Mouse (Mus musculus) heart, embryonic 11.5 days (tissue): ENCODE data around the gene Sh3gl2. TPM values are rescaled to one million over a fixed set of nuclear protein-coding genes. Genes with fewer than 3 reads are reported as not detected.

Experiments
- ATAC-seq: fragments of 200-750 bp; cut with Nextera tagmentation; replicated peaks from 2 replicates; pipeline ENCODE4 v1.8.0; 2017; ENCODE audit warnings: moderate library complexity; ENCODE audit not compliant: insufficient number of reproducible peaks, low FRiP score, low TSS enrichment
- H3K27ac ChIP-seq: fragments of 300-500 bp; sonication (generic); 2 replicates; pipeline ENCODE4 v1.5.1; 2014; ENCODE audit warnings: mild to moderate bottlenecking, low read depth, low read length
- H3K27me3 ChIP-seq: fragments of 300-500 bp; sonication (generic); 2 replicates; pipeline ENCODE4 v1.6.1; 2014; ENCODE audit warnings: mild to moderate bottlenecking, low read length, mixed read lengths; ENCODE audit not compliant: control insufficient read depth, insufficient read depth
- H3K36me3 ChIP-seq: fragments of 300-500 bp; sonication (generic); 2 replicates; pipeline ENCODE4 v1.6.1; 2014; ENCODE audit warnings: mild to moderate bottlenecking, low read length, moderate library complexity, mixed read lengths; ENCODE audit not compliant: control insufficient read depth, insufficient read depth
- H3K4me1 ChIP-seq: fragments of 300-500 bp; sonication (generic); 2 replicates; pipeline ENCODE4 v1.6.1; 2014; ENCODE audit warnings: low read length; ENCODE audit not compliant: control insufficient read depth, insufficient read depth
- H3K4me2 ChIP-seq: fragments of 300-500 bp; sonication (generic); 2 replicates; pipeline ENCODE4 v1.6.1; 2014; ENCODE audit warnings: mild to moderate bottlenecking, moderate library complexity
- H3K4me3 ChIP-seq: fragments of 300-500 bp; sonication (generic); 2 replicates; pipeline ENCODE4 v1.5.1; 2014; ENCODE audit warnings: low read depth, low read length
- H3K9ac ChIP-seq: fragments of 300-500 bp; sonication (generic); 2 replicates; pipeline ENCODE4 v1.6.1; 2014; ENCODE audit warnings: mild to moderate bottlenecking, low read depth, low read length, moderate library complexity
- H3K9me3 ChIP-seq: fragments of 300-500 bp; sonication (generic); replicated peaks from 2 replicates; pipeline ENCODE4 v1.6.1; 2016; ENCODE audit warnings: low read length; ENCODE audit not compliant: control insufficient read depth
- WGBS: fragments of 180-500 bp; shearing (Covaris S2); extraction: QIAGEN DNeasy Blood & Tissue Kit; methylation state at CpG from one replicate; pipeline ENCODE4 v1.1.7; 2014; ENCODE audit not compliant: insufficient replicate concordance; 5-methylcytosine and 5-hydroxymethylcytosine counted together
- polyA plus RNA-seq: library from polyadenylated mRNA; unstranded; fragments of >200 nt; fragmentation: Nextera tagmentation; extraction: Ambion mirVana; gene quantifications from 2 replicates; pipeline ENCODE4 v1.2.1, GENCODE M21; 2014

Gene Sh3gl2
- polyA plus RNA-seq, 1 experiment from 2014 or later, result 0.76 TPM

- Histone ChIP-seq H3K4me3 (no peak overlapping the region), H3K27ac (no peak overlapping the region), H3K9me3 (no peaks in the 10 kb centered on the region), H3K9ac (no peak overlapping the region), H3K36me3 (no peaks in the 10 kb centered on the region), H3K4me2 (no peak overlapping the region), H3K27me3 (no peaks in the 10 kb centered on the region), H3K4me1 (no peaks in the 10 kb centered on the region)
- no peak for ATAC-seq
- WGBS, result 78% methylated on average over 4 of the region's 4 CpGs
Observed at GRCm38 (mm10) chr4:85217003-85217402, 12.1 kb downstream of the Sh3gl2 start.

- WGBS, result 66% methylated on average over 5 of the region's 5 CpGs
- no peak overlapping the region for H3K4me2 ChIP-seq
- no peak overlapping the region for H3K4me3 ChIP-seq
- H3K27ac ChIP-seq, result no peak overlapping the region
- no peaks in the 10 kb centered on the region for H3K36me3 ChIP-seq
- no peak for ATAC-seq
- H3K4me1 ChIP-seq, result no peaks in the 10 kb centered on the region
- H3K9me3 ChIP-seq, result no peaks in the 10 kb centered on the region
- no peak overlapping the region for H3K9ac ChIP-seq
- no peaks in the 10 kb centered on the region for H3K27me3 ChIP-seq
Observed at GRCm38 (mm10) chr4:85222716-85223115, 17.8 kb downstream of the Sh3gl2 start.

- WGBS, result 67% methylated on average over 5 of the region's 5 CpGs
- Histone ChIP-seq H3K4me2 (no peak overlapping the region), H3K4me1 (no peaks in the 10 kb centered on the region), H3K4me3 (no peak overlapping the region), H3K27ac (no peak overlapping the region), H3K36me3 (no peaks in the 10 kb centered on the region), H3K9me3 (no peaks in the 10 kb centered on the region), H3K9ac (no peak overlapping the region), H3K27me3 (no peaks in the 10 kb centered on the region)
- ATAC-seq, result no peak
Observed at GRCm38 (mm10) chr4:85226731-85227130, 21.8 kb downstream of the Sh3gl2 start.

- Histone ChIP-seq H3K4me3 (no peak overlapping the region), H3K9me3 (no peaks in the 10 kb centered on the region), H3K9ac (no peak overlapping the region), H3K36me3 (no peaks in the 10 kb centered on the region), H3K27me3 (no peaks in the 10 kb centered on the region), H3K4me2 (no peak overlapping the region), H3K4me1 (no peaks in the 10 kb centered on the region), H3K27ac (no peak overlapping the region)
- no peak for ATAC-seq
- WGBS, result 72% methylated on average over 9 of the region's 9 CpGs
Observed at GRCm38 (mm10) chr4:85227664-85228588, 23.0 kb downstream of the Sh3gl2 start.

GRCm38 (mm10) chr4:85228589-85228948 lies 23.6 kb downstream of the Sh3gl2 start:
- no peaks in the 10 kb centered on the region for H3K27me3 ChIP-seq
- H3K9ac ChIP-seq, result no peak overlapping the region
- H3K27ac ChIP-seq, result no peak overlapping the region
- no peaks in the 10 kb centered on the region for H3K36me3 ChIP-seq
- WGBS, result 89% methylated on average over 5 of the region's 5 CpGs
- H3K4me3 ChIP-seq, result no peak overlapping the region
- H3K4me1 ChIP-seq, result no peaks in the 10 kb centered on the region
- no peak overlapping the region for H3K4me2 ChIP-seq
- H3K9me3 ChIP-seq, result no peaks in the 10 kb centered on the region
- ATAC-seq, result no peak

- 64% methylated on average over 14 of the region's 14 CpGs for WGBS
- Histone ChIP-seq H3K36me3 (no peaks in the 10 kb centered on the region), H3K4me3 (no peak overlapping the region), H3K27me3 (no peaks in the 10 kb centered on the region), H3K4me1 (no peaks in the 10 kb centered on the region), H3K4me2 (no peak overlapping the region), H3K9ac (no peak overlapping the region), H3K27ac (no peak overlapping the region), H3K9me3 (no peaks in the 10 kb centered on the region)
- ATAC-seq, result no peak
Observed at GRCm38 (mm10) chr4:85232386-85233381, 27.8 kb downstream of the Sh3gl2 start.

- no peak overlapping the region for H3K27ac ChIP-seq
- no peak overlapping the region for H3K4me3 ChIP-seq
- no peak overlapping the region for H3K4me2 ChIP-seq
- no peaks in the 10 kb centered on the region for H3K27me3 ChIP-seq
- no peaks in the 10 kb centered on the region for H3K4me1 ChIP-seq
- WGBS, result 80% methylated on average over 3 of the region's 3 CpGs
- no peak overlapping the region for H3K9ac ChIP-seq
- H3K36me3 ChIP-seq, result no peaks in the 10 kb centered on the region
- ATAC-seq, result no peak
- H3K9me3 ChIP-seq, result no peaks in the 10 kb centered on the region
Observed at GRCm38 (mm10) chr4:85241675-85242074, 36.7 kb downstream of the Sh3gl2 start.

GRCm38 (mm10) chr4:85242562-85242961 lies 37.6 kb downstream of the Sh3gl2 start:
- H3K9me3 ChIP-seq, result no peaks in the 10 kb centered on the region
- no peaks in the 10 kb centered on the region for H3K36me3 ChIP-seq
- no peak for ATAC-seq
- no peak overlapping the region for H3K4me2 ChIP-seq
- no peak overlapping the region for H3K4me3 ChIP-seq
- 75% methylated on average over 2 of the region's 2 CpGs for WGBS
- H3K4me1 ChIP-seq, result no peaks in the 10 kb centered on the region
- no peak overlapping the region for H3K9ac ChIP-seq
- no peaks in the 10 kb centered on the region for H3K27me3 ChIP-seq
- no peak overlapping the region for H3K27ac ChIP-seq
